Mouse (Mus musculus) T-helper 17 cell (primary cell): Measurements from ENCODE around the gene Gadd45a.

Experiments
- in situ Hi-C, 2 experiments: fragments of 300-600 bp; cut with MboI, MseI; formaldehyde crosslinking; loops; 1 replicate in 1 of 2; 2 replicates in 1 of 2; pipeline ENCODE4 v1.15.1; 2025; ENCODE audit warnings: high pct_unique_total_duplicates in 2 of 2

The Gadd45a gene

DNA sequence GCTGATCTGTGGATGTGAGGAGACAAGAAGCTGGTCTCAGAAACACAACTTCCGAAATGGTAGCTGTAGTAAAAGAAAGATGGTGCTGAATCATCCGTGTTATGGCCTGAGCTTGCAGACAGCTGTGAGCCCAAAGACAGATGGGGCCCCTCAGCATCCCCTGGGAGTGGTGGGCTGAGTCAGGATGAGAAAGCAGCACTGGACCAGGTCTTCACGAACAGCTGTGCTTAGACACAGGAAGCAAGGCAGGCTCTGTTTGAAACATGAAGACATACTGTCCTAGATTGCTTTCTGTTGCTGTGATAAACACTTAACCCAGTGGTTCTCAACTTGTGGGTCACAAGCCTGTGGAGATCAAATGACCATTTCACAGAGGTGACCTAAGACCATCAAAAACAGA lies 49.6 kb downstream of the Gadd45a start:
- in situ Hi-C loops, result loop anchor here in 1 of 2 experiments (5.0 kb wide), 1 partner anchor 80 kb away; no protein-coding TSS in a partner anchor

DNA sequence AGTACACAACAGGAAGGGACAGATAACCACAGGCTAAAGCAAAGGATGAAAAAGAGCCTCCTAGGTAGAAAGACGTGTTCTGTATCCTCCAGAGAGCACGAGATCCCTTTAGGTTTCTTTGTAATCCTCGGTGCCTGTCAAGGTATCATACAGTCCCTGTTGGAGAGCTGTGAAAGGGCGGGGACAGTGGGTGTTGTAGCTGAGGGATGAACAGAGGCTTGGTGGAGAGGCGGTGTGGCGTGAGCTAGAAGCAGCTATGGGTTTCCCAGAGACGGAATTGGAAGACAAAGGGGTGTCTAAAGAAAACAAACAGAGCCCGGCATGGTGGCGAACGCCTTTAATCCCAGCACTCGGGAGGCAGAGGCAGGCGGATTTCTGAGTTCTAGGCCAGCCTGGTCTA lies 51.2 kb downstream of the Gadd45a start:
- in situ Hi-C loops, result loop anchor here in 1 of 2 experiments (5.0 kb wide), 1 partner anchor 81 kb away; no protein-coding TSS in a partner anchor

DNA sequence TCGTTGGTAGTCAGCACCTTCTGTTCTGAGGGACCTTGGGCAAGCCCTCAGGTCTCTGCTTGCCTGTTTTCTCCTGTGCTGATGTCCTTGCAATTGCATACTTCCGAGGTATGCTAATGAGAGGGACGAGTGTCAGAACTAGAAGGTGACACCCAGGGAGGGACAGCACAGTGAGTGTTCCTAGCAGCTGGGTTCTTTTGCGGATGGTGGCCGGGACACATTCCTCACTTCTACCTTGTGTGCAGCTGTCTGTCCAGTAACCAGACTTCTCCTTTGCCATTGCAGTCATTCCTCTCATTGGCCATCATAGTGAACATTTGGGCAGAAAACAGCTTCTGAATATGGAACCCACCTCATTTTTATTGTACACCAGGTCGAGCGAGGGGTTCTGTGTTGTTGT lies 51.8 kb downstream of the Gadd45a start:
- in situ Hi-C loops, result loop anchor here in 1 of 2 experiments (5.0 kb wide), 1 partner anchor 82 kb away; no protein-coding TSS in a partner anchor
